In genomic region chr5:127243209-127243608, GRCm38 (mm10) we compare ENCODE assay signal across 8 mouse cellular contexts. TPM values are rescaled to one million over a fixed set of nuclear protein-coding genes. Genes with fewer than 3 reads are reported as not detected.
DNase-seq lines count a peak whose midpoint lies in the region; ATAC-seq lines count a peak whose summit lies in the region.

No protein-coding gene starts in this region.

- no peak overlapping the region for H3K9ac ChIP-seq in kidney, embryonic 14.5 days (ENCODE audit: low read depth, low read length)
- H3K9ac ChIP-seq in midbrain, embryonic 15.5 days: peak overlapping the region; percentile 51

- peak overlapping the region; percentile 94 for H3K4me2 ChIP-seq in kidney, embryonic 14.5 days (replicated peaks; ENCODE audit: low read depth, low read length)
- peak overlapping the region; percentile 76 for H3K4me2 ChIP-seq in midbrain, embryonic 15.5 days

- no peaks in the 10 kb centered on the region for H3K36me3 ChIP-seq in kidney, embryonic 14.5 days (ENCODE audit: control insufficient read depth, insufficient read depth, low read length)
- H3K36me3 ChIP-seq in hindbrain, embryonic 10.5 days: no peaks in the 10 kb centered on the region
- H3K36me3 ChIP-seq in midbrain, embryonic 15.5 days (replicated peaks): no peaks in the 10 kb centered on the region

- no peak for DNase-seq in kidney, postnatal 25 days
- DNase-seq in cerebellum, postnatal 36 days: peak; percentile 20 to 25
- peak; percentile 41 for DNase-seq in hindbrain, embryonic 10.5 days (ENCODE audit: low spot score)
- DNase-seq in Muller cell, postnatal 12 days (ENCODE audit: inconsistent ontology term): no peak
- DNase-seq in spleen, postnatal 4 days (ENCODE audit: low spot score in 2 of 2): no peak

- peaks cover 21% of the 10 kb centered on the region for H3K4me1 ChIP-seq in kidney, embryonic 14.5 days (ENCODE audit: control insufficient read depth, insufficient read depth, low read length)
- H3K4me1 ChIP-seq in hindbrain, embryonic 10.5 days (replicated peaks): peaks cover 39% of the 10 kb centered on the region
- peaks cover 34% of the 10 kb centered on the region for H3K4me1 ChIP-seq in midbrain, embryonic 15.5 days

- H3K4me3 ChIP-seq in kidney, embryonic 14.5 days (ENCODE audit: low read length): peak overlapping the region; percentile 62
- peak overlapping the region; percentile 76 for H3K4me3 ChIP-seq in hindbrain, embryonic 10.5 days
- peak overlapping the region; percentile 59 for H3K4me3 ChIP-seq in midbrain, embryonic 15.5 days

- H3K27me3 ChIP-seq in kidney, embryonic 14.5 days (ENCODE audit: control insufficient read depth, insufficient read depth, low read length): peaks cover 54% of the 10 kb centered on the region
- H3K27me3 ChIP-seq in hindbrain, embryonic 10.5 days (ENCODE audit: insufficient read depth, poor library complexity, severe bottlenecking): peaks cover 67% of the 10 kb centered on the region
- H3K27me3 ChIP-seq in midbrain, embryonic 15.5 days (replicated peaks): peaks cover 35% of the 10 kb centered on the region

- 0% methylated on average over 16 of the region's 16 CpGs for WGBS in kidney, embryonic 14.5 days
- WGBS in hindbrain, embryonic 10.5 days: 1% methylated on average over 16 of the region's 16 CpGs
- WGBS in midbrain, embryonic 15.5 days: under 1% methylated on average over 16 of the region's 16 CpGs

- no peak overlapping the region for H3K27ac ChIP-seq in kidney, embryonic 14.5 days (ENCODE audit: low read depth, low read length)
- H3K27ac ChIP-seq in hindbrain, embryonic 10.5 days: peak overlapping the region; percentile 83
- no peak overlapping the region for H3K27ac ChIP-seq in midbrain, embryonic 15.5 days

- ATAC-seq in kidney, embryonic 14.5 days (ENCODE audit: low FRiP score, low TSS enrichment): no peak
- 0 out of 2 replicates have a peak, but pooled peaks have one; percentile 2 for ATAC-seq in midbrain, embryonic 15.5 days (replicated peaks)
- ATAC-seq in megakaryocyte-erythroid progenitor cell, adult 5-6 weeks (replicated peaks; ENCODE audit: low FRiP score, low TSS enrichment, poor library complexity, severe bottlenecking): no peak

- no peaks in the 10 kb centered on the region for H3K9me3 ChIP-seq in kidney, embryonic 14.5 days (ENCODE audit: control insufficient read depth, low read length)
- 0 out of 2 replicates have a peak, but pooled peaks cover 2% of the 10 kb centered on the region for H3K9me3 ChIP-seq in hindbrain, embryonic 10.5 days
- H3K9me3 ChIP-seq in midbrain, embryonic 15.5 days: no peaks in the 10 kb centered on the region

RNA-seq across cellular contexts. Expression of gene Tmem132c, which starts 1.6 kb away (rescaled TPM):
- polyA plus RNA-seq in kidney, embryonic 14.5 days (2014; fragmentation: Nextera tagmentation; extraction: Ambion mirVana): 0.71 and 0.77 TPM in 2 replicates
- 24.0 and 33.2 TPM in 2 replicates for polyA plus RNA-seq in hindbrain, embryonic 10.5 days (2016; fragmentation: Nextera tagmentation; extraction: Ambion mirVana)
- 11.5 and 13.3 TPM in 2 replicates for polyA plus RNA-seq in midbrain, embryonic 15.5 days (2015; fragmentation: Nextera tagmentation; extraction: Ambion mirVana)
- not detected in 2 replicates for total RNA-seq in megakaryocyte-erythroid progenitor cell, adult 5-6 weeks (2014; fragmentation: Nextera tagmentation)
- not detected in 2 replicates for total RNA-seq in megakaryocyte-erythroid progenitor cell, adult 5-6 weeks (2017)

Comparison
In these comparisons a context has a peak if more than half of its experiments do, and no peak if none do; other contexts are left out.
1. DNase-seq: peak in cerebellum, postnatal 36 days (2 of 2) and hindbrain, embryonic 10.5 days (single experiment); none in kidney, postnatal 25 days (0 of 2), Muller cell, postnatal 12 days (single experiment) and spleen, postnatal 4 days (0 of 2).
2. Peak in every context shown above with its lines, with median percentiles within 50 percentile points of each other: H3K4me3 ChIP-seq.